Mouse (Mus musculus): ENCODE results near the gene Pbx1. TPM values are rescaled to one million over a fixed set of nuclear protein-coding genes. Genes with fewer than 3 reads are reported as not detected.
"Not testable (repeated sequence)": the region's sequence is repeated elsewhere in the genome, so short reads cannot be mapped to it uniquely, and the experiment has no call there.

The Pbx1 gene
- polyA plus RNA-seq (2015; fragmentation: Nextera tagmentation; extraction: Ambion mirVana): 4.0 TPM in 2 replicates

GRCm38 (mm10) chr1:168432232-168432280 is at the start of gene Pbx1:
TSS of gene Pbx1 (minus strand) at chr1:168432270.
- Histone ChIP-seq H3K9ac (replicated peaks) (peak within 1 kb of the TSS; percentile 71), H3K4me2 (ENCODE audit: low read depth, low read length) (peak within 1 kb of the TSS; percentile 92), H3K27ac (ENCODE audit: low read depth) (peak within 1 kb of the TSS; percentile 85), H3K4me3 (ENCODE audit: low read depth, low read length) (peak within 1 kb of the TSS; percentile 77)
- not testable (repeated sequence) for ATAC-seq; H3K4me1 ChIP-seq (ENCODE audit: insufficient read depth); DNase-seq; H3K36me3 ChIP-seq (replicated peaks; ENCODE audit: insufficient read depth, low read length); H3K9me3 ChIP-seq (ENCODE audit: low read length); H3K27me3 ChIP-seq (ENCODE audit: insufficient read depth, low read length)

- ATAC-seq: no peak
- no peaks in the 10 kb centered on the region for H3K4me1 ChIP-seq (ENCODE audit: insufficient read depth)
- H3K27ac ChIP-seq (ENCODE audit: low read depth): no peak overlapping the region
- 67% methylated on average over 8 of the region's 8 CpGs for WGBS (ENCODE audit: insufficient replicate concordance)
- no peak overlapping the region for H3K4me2 ChIP-seq (ENCODE audit: low read depth, low read length)
- H3K9me3 ChIP-seq (ENCODE audit: low read length): no peaks in the 10 kb centered on the region
- H3K9ac ChIP-seq (replicated peaks): no peak overlapping the region
- H3K36me3 ChIP-seq (replicated peaks; ENCODE audit: insufficient read depth, low read length): no peaks in the 10 kb centered on the region
- TF ChIP-seq CTCF (IDR thresholded peaks at IDR 0.05; ENCODE audit: low read depth): no peak
- H3K4me3 ChIP-seq (ENCODE audit: low read depth, low read length): no peak overlapping the region
- DNase-seq: no peak
- H3K27me3 ChIP-seq (ENCODE audit: insufficient read depth, low read length): no peaks in the 10 kb centered on the region
Observed at GRCm38 (mm10) chr1:168479626-168480025, 47.6 kb upstream of the Pbx1 start.

- Histone ChIP-seq H3K9ac (replicated peaks) (no peak overlapping the region), H3K27ac (ENCODE audit: low read depth) (no peak overlapping the region), H3K36me3 (replicated peaks; ENCODE audit: insufficient read depth, low read length) (no peaks in the 10 kb centered on the region), H3K4me1 (ENCODE audit: insufficient read depth) (0 out of 2 replicates have a peak, but pooled peaks cover under 1% of the 10 kb centered on the region), H3K9me3 (ENCODE audit: low read length) (no peaks in the 10 kb centered on the region), H3K4me3 (ENCODE audit: low read depth, low read length) (no peak overlapping the region), H3K4me2 (ENCODE audit: low read depth, low read length) (no peak overlapping the region), H3K27me3 (ENCODE audit: insufficient read depth, low read length) (no peaks in the 10 kb centered on the region)
- no peak for ATAC-seq
- WGBS (ENCODE audit: insufficient replicate concordance): 43% methylated on average over 2 of the region's 2 CpGs
- TF ChIP-seq EP300 (IDR thresholded peaks at IDR 0.05; ENCODE audit: low read depth): no peak
- TF ChIP-seq CTCF (IDR thresholded peaks at IDR 0.05; ENCODE audit: low read depth): peak; percentile 20; the same call in 1 of the 2 replicates
- no peak for DNase-seq
Observed at GRCm38 (mm10) chr1:168478829-168479228, 46.8 kb upstream of the Pbx1 start.

- H3K27me3 ChIP-seq (ENCODE audit: insufficient read depth, low read length): no peaks in the 10 kb centered on the region
Observed at GRCm38 (mm10) chr1:168476917-168477316, 44.8 kb upstream of the Pbx1 start.

GRCm38 (mm10) chr1:168476216-168476897 is 44.3 kb upstream of the Pbx1 start:
- Histone ChIP-seq H3K27me3 (ENCODE audit: insufficient read depth, low read length) (no peaks in the 10 kb centered on the region), H3K4me3 (ENCODE audit: low read depth, low read length) (no peak overlapping the region), H3K36me3 (replicated peaks; ENCODE audit: insufficient read depth, low read length) (no peaks in the 10 kb centered on the region), H3K9ac (replicated peaks) (no peak overlapping the region), H3K27ac (ENCODE audit: low read depth) (no peak overlapping the region), H3K9me3 (ENCODE audit: low read length) (no peaks in the 10 kb centered on the region), H3K4me2 (ENCODE audit: low read depth, low read length) (no peak overlapping the region), H3K4me1 (ENCODE audit: insufficient read depth) (0 out of 2 replicates have a peak, but pooled peaks cover 3% of the 10 kb centered on the region)
- whole genome bisulfite sequencing (ENCODE audit: insufficient replicate concordance): 67% methylated on average over 14 of the region's 14 CpGs
- no peak for TF ChIP-seq EP300 (IDR thresholded peaks at IDR 0.05; ENCODE audit: low read depth)
- no peak for TF ChIP-seq CTCF (IDR thresholded peaks at IDR 0.05; ENCODE audit: low read depth)
- ATAC-seq (peak; percentile 58; the same call in 1 of the 2 replicates), DNase-seq (no peak)

More at GRCm38 (mm10) chr1:168476917-168477316, 44.8 kb upstream of the Pbx1 start:
- H3K4me3 ChIP-seq (ENCODE audit: low read depth, low read length): no peak overlapping the region
- no peak overlapping the region for H3K4me2 ChIP-seq (ENCODE audit: low read depth, low read length)
- no peak for DNase-seq
- ATAC-seq: no peak
- H3K27ac ChIP-seq (ENCODE audit: low read depth): no peak overlapping the region
- H3K9me3 ChIP-seq (ENCODE audit: low read length): no peaks in the 10 kb centered on the region
- TF ChIP-seq EP300 (IDR thresholded peaks at IDR 0.05; ENCODE audit: low read depth) (no peak), CTCF (IDR thresholded peaks at IDR 0.05; ENCODE audit: low read depth) (no peak)
- H3K9ac ChIP-seq (replicated peaks): no peak overlapping the region
- 0 out of 2 replicates have a peak, but pooled peaks cover 3% of the 10 kb centered on the region for H3K4me1 ChIP-seq (ENCODE audit: insufficient read depth)
- H3K36me3 ChIP-seq (replicated peaks; ENCODE audit: insufficient read depth, low read length): no peaks in the 10 kb centered on the region
- 73% methylated on average over 3 of the region's 3 CpGs for WGBS (ENCODE audit: insufficient replicate concordance)

- Histone ChIP-seq H3K9me3 (ENCODE audit: low read length) (no peaks in the 10 kb centered on the region), H3K36me3 (replicated peaks; ENCODE audit: insufficient read depth, low read length) (no peaks in the 10 kb centered on the region), H3K27ac (ENCODE audit: low read depth) (no peak overlapping the region), H3K27me3 (ENCODE audit: insufficient read depth, low read length) (no peaks in the 10 kb centered on the region), H3K4me1 (ENCODE audit: insufficient read depth) (0 out of 2 replicates have a peak, but pooled peaks cover 3% of the 10 kb centered on the region), H3K4me3 (ENCODE audit: low read depth, low read length) (no peak overlapping the region), H3K9ac (replicated peaks) (no peak overlapping the region), H3K4me2 (ENCODE audit: low read depth, low read length) (no peak overlapping the region)
- DNase-seq (no peak), ATAC-seq (peak; percentile 63; the same call in 1 of the 2 replicates)
- TF ChIP-seq CTCF (IDR thresholded peaks at IDR 0.05; ENCODE audit: low read depth) (no peak), EP300 (IDR thresholded peaks at IDR 0.05; ENCODE audit: low read depth) (no peak)
- WGBS (ENCODE audit: insufficient replicate concordance): 76% methylated on average over 17 of the region's 17 CpGs
Observed at GRCm38 (mm10) chr1:168475579-168476208, 43.6 kb upstream of the Pbx1 start.
